Mouse (Mus musculus) forebrain, embryonic 10.5 days (tissue): ENCODE measurements around the gene Spef1. TPM values are rescaled to one million over a fixed set of nuclear protein-coding genes. Genes with fewer than 3 reads are reported as not detected.

Experiments
- DNase-seq: peaks from one replicate; pipeline ENCODE4 v3.0.0-alpha.2; 2017; ENCODE audit warnings: low spot score; ENCODE audit errors: extremely low spot score
- H3K27ac ChIP-seq: fragments of 300-500 bp; sonication (generic); 2 replicates; pipeline ENCODE4 v1.5.1; 2016; ENCODE audit warnings: mild to moderate bottlenecking
- H3K27me3 ChIP-seq: fragments of 300-500 bp; sonication (generic); 2 replicates; pipeline ENCODE4 v1.6.1; 2016; ENCODE audit warnings: mild to moderate bottlenecking; ENCODE audit not compliant: poor library complexity, severe bottlenecking
- H3K36me3 ChIP-seq: fragments of 300-500 bp; sonication (generic); replicated peaks from 2 replicates; pipeline ENCODE4 v1.6.1; 2016; ENCODE audit warnings: mild to moderate bottlenecking, moderate library complexity
- H3K4me1 ChIP-seq: fragments of 300-500 bp; sonication (generic); 2 replicates; pipeline ENCODE4 v1.6.1; 2016
- H3K4me3 ChIP-seq: fragments of 300-500 bp; sonication (generic); 2 replicates; pipeline ENCODE4 v1.5.1; 2016; ENCODE audit warnings: mild to moderate bottlenecking, moderate library complexity
- H3K9me3 ChIP-seq: fragments of 300-500 bp; sonication (generic); 2 replicates; pipeline ENCODE4 v1.6.1; 2016; ENCODE audit warnings: mild to moderate bottlenecking, moderate library complexity
- WGBS: fragments of 180-500 bp; shearing (Covaris S2); methylation state at CpG from one replicate; pipeline ENCODE4 v1.1.7; 2016; 5-methylcytosine and 5-hydroxymethylcytosine counted together
- polyA plus RNA-seq: library from polyadenylated mRNA; unstranded; fragments of >200 nt; fragmentation: Nextera tagmentation; extraction: Ambion mirVana; gene quantifications from 2 replicates; pipeline ENCODE4 v1.2.1, GENCODE M21; 2016

Gene Spef1
- polyA plus RNA-seq, 1 experiment from 2014 or later = 4.6 TPM

- H3K27ac ChIP-seq = no peak overlapping the region
- peaks cover 70% of the 10 kb centered on the region for H3K36me3 ChIP-seq
Measured at GRCm38 (mm10) chr2:131142592-131142991, 44.5 kb downstream of the Spef1 start.

GRCm38 (mm10) chr2:131141336-131141986, 45.6 kb downstream of the Spef1 start:
- H3K27ac ChIP-seq = no peak overlapping the region
- WGBS = 92% methylated on average over 8 of the region's 8 CpGs
- peaks cover 62% of the 10 kb centered on the region for H3K36me3 ChIP-seq
- no peaks in the 10 kb centered on the region for H3K9me3 ChIP-seq
- H3K4me1 ChIP-seq = peaks cover 35% of the 10 kb centered on the region
- H3K27me3 ChIP-seq = no peaks in the 10 kb centered on the region
- H3K4me3 ChIP-seq = no peak overlapping the region
- DNase-seq = no peak

More at GRCm38 (mm10) chr2:131142592-131142991, 44.5 kb downstream of the Spef1 start:
- no peak overlapping the region; the same call in 1 of the 2 replicates for H3K4me3 ChIP-seq
- no peaks in the 10 kb centered on the region for H3K9me3 ChIP-seq
- DNase-seq = peak; percentile 74
- 38% methylated on average over 18 of the region's 18 CpGs for WGBS
- H3K27me3 ChIP-seq = no peaks in the 10 kb centered on the region
- peaks cover 30% of the 10 kb centered on the region for H3K4me1 ChIP-seq

- Histone ChIP-seq H3K4me3 (no peak overlapping the region), H3K27ac (0 out of 2 replicates have a peak overlapping the region, but pooled peaks have one; percentile 41), H3K36me3 (peaks cover 52% of the 10 kb centered on the region), H3K9me3 (no peaks in the 10 kb centered on the region), H3K4me1 (peaks cover 42% of the 10 kb centered on the region), H3K27me3 (no peaks in the 10 kb centered on the region)
- WGBS = 72% methylated on average over 5 of the region's 5 CpGs
- no peak for DNase-seq
Measured at GRCm38 (mm10) chr2:131140533-131140905, 46.6 kb downstream of the Spef1 start.

GRCm38 (mm10) chr2:131139886-131140532, 47.1 kb downstream of the Spef1 start:
- no peak for DNase-seq
- Histone ChIP-seq H3K27ac (0 out of 2 replicates have a peak overlapping the region, but pooled peaks have one; percentile 41), H3K9me3 (no peaks in the 10 kb centered on the region), H3K27me3 (no peaks in the 10 kb centered on the region), H3K4me3 (no peak overlapping the region), H3K4me1 (peaks cover 47% of the 10 kb centered on the region), H3K36me3 (peaks cover 47% of the 10 kb centered on the region)
- 78% methylated on average over 5 of the region's 5 CpGs for WGBS

GRCm38 (mm10) chr2:131139287-131139686, 47.8 kb downstream of the Spef1 start:
- no peak overlapping the region for H3K4me3 ChIP-seq
- H3K9me3 ChIP-seq = no peaks in the 10 kb centered on the region
- 94% methylated on average over 5 of the region's 5 CpGs for WGBS
- H3K27me3 ChIP-seq = no peaks in the 10 kb centered on the region
- peaks cover 53% of the 10 kb centered on the region for H3K4me1 ChIP-seq
- H3K36me3 ChIP-seq = peaks cover 40% of the 10 kb centered on the region
- no peak for DNase-seq
- no peak overlapping the region for H3K27ac ChIP-seq

GRCm38 (mm10) chr2:131138760-131139159, 48.3 kb downstream of the Spef1 start:
- no peaks in the 10 kb centered on the region for H3K9me3 ChIP-seq
- DNase-seq = no peak
- no peak overlapping the region for H3K27ac ChIP-seq
- WGBS = 96% methylated on average over 7 of the region's 7 CpGs
- H3K36me3 ChIP-seq = peaks cover 36% of the 10 kb centered on the region
- H3K27me3 ChIP-seq = no peaks in the 10 kb centered on the region
- H3K4me3 ChIP-seq = no peak overlapping the region
- H3K4me1 ChIP-seq = peaks cover 58% of the 10 kb centered on the region

- H3K27me3 ChIP-seq = no peaks in the 10 kb centered on the region
- 88% methylated on average over 4 of the region's 4 CpGs for WGBS
- no peak for DNase-seq
- no peaks in the 10 kb centered on the region for H3K9me3 ChIP-seq
- H3K27ac ChIP-seq = no peak overlapping the region
- H3K4me1 ChIP-seq = peaks cover 57% of the 10 kb centered on the region
- peaks cover 31% of the 10 kb centered on the region for H3K36me3 ChIP-seq
- H3K4me3 ChIP-seq = no peak overlapping the region
Measured at GRCm38 (mm10) chr2:131138296-131138695, 48.8 kb downstream of the Spef1 start.

- H3K27me3 ChIP-seq = no peaks in the 10 kb centered on the region
- peak overlapping the region; percentile 66 for H3K27ac ChIP-seq
- WGBS = 73% methylated on average over 11 of the region's 11 CpGs
- peaks cover 23% of the 10 kb centered on the region; the same call in 1 of the 2 replicates for H3K36me3 ChIP-seq
- H3K9me3 ChIP-seq = no peaks in the 10 kb centered on the region
- H3K4me3 ChIP-seq = no peak overlapping the region
- no peak for DNase-seq
- peaks cover 39% of the 10 kb centered on the region for H3K4me1 ChIP-seq
Measured at GRCm38 (mm10) chr2:131135521-131136139, 51.5 kb downstream of the Spef1 start.

- Histone ChIP-seq H3K27me3 (no peaks in the 10 kb centered on the region), H3K9me3 (no peaks in the 10 kb centered on the region), H3K4me3 (no peak overlapping the region), H3K4me1 (peaks cover 33% of the 10 kb centered on the region), H3K27ac (peak overlapping the region; percentile 66), H3K36me3 (peaks cover 23% of the 10 kb centered on the region; the same call in 1 of the 2 replicates)
- DNase-seq = no peak
- WGBS = 79% methylated on average over 8 of the region's 8 CpGs
Measured at GRCm38 (mm10) chr2:131134826-131135400, 52.2 kb downstream of the Spef1 start.

GRCm38 (mm10) chr2:131134381-131134780, 52.7 kb downstream of the Spef1 start:
- 55% methylated on average over 1 of the region's 1 CpGs for WGBS
- peaks cover 20% of the 10 kb centered on the region; the same call in 1 of the 2 replicates for H3K36me3 ChIP-seq
- H3K27ac ChIP-seq = peak overlapping the region; percentile 8; the same call in 1 of the 2 replicates
- peaks cover 36% of the 10 kb centered on the region for H3K4me1 ChIP-seq
- no peak for DNase-seq
- no peaks in the 10 kb centered on the region for H3K27me3 ChIP-seq
- H3K9me3 ChIP-seq = no peaks in the 10 kb centered on the region
- H3K4me3 ChIP-seq = no peak overlapping the region

GRCm38 (mm10) chr2:131132930-131133547, 54.0 kb downstream of the Spef1 start, which contains the start of gene Gm11037:
Gene Gm11037 (plus strand): TSS chr2:131133497.
- Histone ChIP-seq H3K9me3 (no peaks in the 10 kb centered on the region), H3K4me3 (no peak within 1 kb of the TSS), H3K4me1 (peaks cover 41% of the 10 kb centered on the region), H3K27ac (no peak within 1 kb of the TSS), H3K36me3 (peaks cover 9% of the 10 kb centered on the region; the same call in 1 of the 2 replicates), H3K27me3 (0 out of 2 replicates have a peak, but pooled peaks cover 6% of the 10 kb centered on the region)
- DNase-seq = no peak
- 89% methylated on average over 9 of the region's 9 CpGs for WGBS
